Mouse (Mus musculus): ENCODE results near the gene Aip. TPM values are rescaled to one million over a fixed set of nuclear protein-coding genes. Genes with fewer than 3 reads are reported as not detected.

Gene Aip
- polyA plus RNA-seq, 1 experiment from 2014 or later = 58.9 TPM

GRCm38 (mm10) chr19:4120496-4120895, 5.2 kb downstream of the Aip start:
- 92% methylated on average over 2 of the region's 2 CpGs for WGBS
- peaks cover 8% of the 10 kb centered on the region for H3K4me1 ChIP-seq (ENCODE audit: control insufficient read depth, insufficient read depth, low read length)

GRCm38 (mm10) chr19:4119716-4120487, 5.8 kb downstream of the Aip start:
- H3K27me3 ChIP-seq (ENCODE audit: control insufficient read depth, insufficient read depth, low read length) = no peaks in the 10 kb centered on the region
- DNase-seq (ENCODE audit: low spot score, missing footprints) (no peak), ATAC-seq (ENCODE audit: low FRiP score) (no peak)
- no peaks in the 10 kb centered on the region for H3K9me3 ChIP-seq (ENCODE audit: control insufficient read depth, low read length)
- no peak overlapping the region for H3K4me2 ChIP-seq
- H3K4me3 ChIP-seq (ENCODE audit: low read depth, low read length) = no peak overlapping the region
- 91% methylated on average over 6 of the region's 6 CpGs for WGBS
- H3K36me3 ChIP-seq (ENCODE audit: control insufficient read depth, insufficient read depth, low read length) = no peaks in the 10 kb centered on the region
- no peak overlapping the region for H3K9ac ChIP-seq (ENCODE audit: low read length)
- H3K4me1 ChIP-seq (ENCODE audit: control insufficient read depth, insufficient read depth, low read length) = peaks cover 5% of the 10 kb centered on the region
- no peak overlapping the region for H3K27ac ChIP-seq (ENCODE audit: low read depth, low read length)

More at GRCm38 (mm10) chr19:4120496-4120895, 5.2 kb downstream of the Aip start:
- DNase-seq (ENCODE audit: low spot score, missing footprints) = no peak
- Histone ChIP-seq H3K27ac (ENCODE audit: low read depth, low read length) (no peak overlapping the region), H3K9ac (ENCODE audit: low read length) (no peak overlapping the region), H3K9me3 (ENCODE audit: control insufficient read depth, low read length) (no peaks in the 10 kb centered on the region), H3K4me3 (ENCODE audit: low read depth, low read length) (no peak overlapping the region), H3K4me2 (peak overlapping the region; percentile 44), H3K27me3 (ENCODE audit: control insufficient read depth, insufficient read depth, low read length) (no peaks in the 10 kb centered on the region), H3K36me3 (ENCODE audit: control insufficient read depth, insufficient read depth, low read length) (no peaks in the 10 kb centered on the region)
- no peak; the same call in 1 of the 2 replicates for ATAC-seq (ENCODE audit: low FRiP score)

GRCm38 (mm10) chr19:4118350-4118749, 7.3 kb downstream of the Aip start:
- DNase-seq (ENCODE audit: low spot score, missing footprints) (no peak), ATAC-seq (ENCODE audit: low FRiP score) (no peak)
- H3K27me3 ChIP-seq (ENCODE audit: control insufficient read depth, insufficient read depth, low read length) = no peaks in the 10 kb centered on the region
- WGBS = 97% methylated on average over 2 of the region's 2 CpGs
- no peak overlapping the region for H3K27ac ChIP-seq (ENCODE audit: low read depth, low read length)
- H3K4me3 ChIP-seq (ENCODE audit: low read depth, low read length) = no peak overlapping the region
- no peak overlapping the region for H3K9ac ChIP-seq (ENCODE audit: low read length)
- no peak overlapping the region for H3K4me2 ChIP-seq
- H3K36me3 ChIP-seq (ENCODE audit: control insufficient read depth, insufficient read depth, low read length) = peaks cover 5% of the 10 kb centered on the region
- peaks cover 5% of the 10 kb centered on the region for H3K4me1 ChIP-seq (ENCODE audit: control insufficient read depth, insufficient read depth, low read length)
- no peaks in the 10 kb centered on the region for H3K9me3 ChIP-seq (ENCODE audit: control insufficient read depth, low read length)

- Histone ChIP-seq H3K4me2 (no peak overlapping the region), H3K36me3 (ENCODE audit: control insufficient read depth, insufficient read depth, low read length) (peaks cover 5% of the 10 kb centered on the region), H3K9ac (ENCODE audit: low read length) (no peak overlapping the region), H3K4me1 (ENCODE audit: control insufficient read depth, insufficient read depth, low read length) (peaks cover 5% of the 10 kb centered on the region), H3K9me3 (ENCODE audit: control insufficient read depth, low read length) (no peaks in the 10 kb centered on the region), H3K4me3 (ENCODE audit: low read depth, low read length) (no peak overlapping the region), H3K27me3 (ENCODE audit: control insufficient read depth, insufficient read depth, low read length) (no peaks in the 10 kb centered on the region), H3K27ac (ENCODE audit: low read depth, low read length) (no peak overlapping the region)
- 97% methylated on average over 7 of the region's 7 CpGs for WGBS
- peak; percentile 49 for DNase-seq (ENCODE audit: low spot score, missing footprints)
- ATAC-seq (ENCODE audit: low FRiP score) = no peak
These were observed 8.7 kb downstream of the Aip start for GRCm38 (mm10) chr19:4117006-4117405.

- Histone ChIP-seq H3K4me1 (ENCODE audit: control insufficient read depth, insufficient read depth, low read length) (peaks cover 3% of the 10 kb centered on the region), H3K27me3 (ENCODE audit: control insufficient read depth, insufficient read depth, low read length) (no peaks in the 10 kb centered on the region), H3K27ac (ENCODE audit: low read depth, low read length) (no peak overlapping the region), H3K4me2 (no peak overlapping the region), H3K36me3 (ENCODE audit: control insufficient read depth, insufficient read depth, low read length) (peaks cover 5% of the 10 kb centered on the region), H3K4me3 (ENCODE audit: low read depth, low read length) (no peak overlapping the region), H3K9ac (ENCODE audit: low read length) (no peak overlapping the region), H3K9me3 (ENCODE audit: control insufficient read depth, low read length) (no peaks in the 10 kb centered on the region)
- WGBS = 82% methylated on average over 11 of the region's 11 CpGs
- ATAC-seq (ENCODE audit: low FRiP score) (no peak), DNase-seq (ENCODE audit: low spot score, missing footprints) (peak; percentile 12)
These were observed 9.8 kb downstream of the Aip start for GRCm38 (mm10) chr19:4115816-4116215.

GRCm38 (mm10) chr19:4115144-4115543, 10.5 kb downstream of the Aip start:
- Histone ChIP-seq H3K36me3 (ENCODE audit: control insufficient read depth, insufficient read depth, low read length) (peaks cover 5% of the 10 kb centered on the region), H3K9ac (ENCODE audit: low read length) (no peak overlapping the region), H3K4me2 (no peak overlapping the region), H3K4me1 (ENCODE audit: control insufficient read depth, insufficient read depth, low read length) (no peaks in the 10 kb centered on the region), H3K27ac (ENCODE audit: low read depth, low read length) (no peak overlapping the region), H3K4me3 (ENCODE audit: low read depth, low read length) (no peak overlapping the region), H3K9me3 (ENCODE audit: control insufficient read depth, low read length) (no peaks in the 10 kb centered on the region), H3K27me3 (ENCODE audit: control insufficient read depth, insufficient read depth, low read length) (no peaks in the 10 kb centered on the region)
- DNase-seq (ENCODE audit: low spot score, missing footprints) (peak; percentile 31), ATAC-seq (ENCODE audit: low FRiP score) (no peak)
- 93% methylated on average over 10 of the region's 10 CpGs for WGBS

- no peaks in the 10 kb centered on the region for H3K4me1 ChIP-seq (ENCODE audit: control insufficient read depth, insufficient read depth, low read length)
These were observed 11.1 kb downstream of the Aip start for GRCm38 (mm10) chr19:4114551-4114950.

GRCm38 (mm10) chr19:4113806-4114230, 11.8 kb downstream of the Aip start:
- WGBS = 80% methylated on average over 5 of the region's 5 CpGs
- Histone ChIP-seq H3K4me2 (no peak overlapping the region), H3K9ac (ENCODE audit: low read length) (no peak overlapping the region), H3K9me3 (ENCODE audit: control insufficient read depth, low read length) (no peaks in the 10 kb centered on the region), H3K27ac (ENCODE audit: low read depth, low read length) (no peak overlapping the region), H3K36me3 (ENCODE audit: control insufficient read depth, insufficient read depth, low read length) (peaks cover 5% of the 10 kb centered on the region), H3K4me1 (ENCODE audit: control insufficient read depth, insufficient read depth, low read length) (no peaks in the 10 kb centered on the region), H3K4me3 (ENCODE audit: low read depth, low read length) (no peak overlapping the region), H3K27me3 (ENCODE audit: control insufficient read depth, insufficient read depth, low read length) (no peaks in the 10 kb centered on the region)
- DNase-seq (ENCODE audit: low spot score, missing footprints) = no peak
- ATAC-seq (ENCODE audit: low FRiP score) = no peak

More at GRCm38 (mm10) chr19:4114551-4114950, 11.1 kb downstream of the Aip start:
- no peak for DNase-seq (ENCODE audit: low spot score, missing footprints)
- peaks cover 5% of the 10 kb centered on the region for H3K36me3 ChIP-seq (ENCODE audit: control insufficient read depth, insufficient read depth, low read length)
- no peaks in the 10 kb centered on the region for H3K27me3 ChIP-seq (ENCODE audit: control insufficient read depth, insufficient read depth, low read length)
- ATAC-seq (ENCODE audit: low FRiP score) = no peak
- no peak overlapping the region for H3K9ac ChIP-seq (ENCODE audit: low read length)
- H3K4me2 ChIP-seq = no peak overlapping the region
- no peak overlapping the region for H3K4me3 ChIP-seq (ENCODE audit: low read depth, low read length)
- WGBS = 92% methylated on average over 10 of the region's 10 CpGs
- no peak overlapping the region for H3K27ac ChIP-seq (ENCODE audit: low read depth, low read length)
- no peaks in the 10 kb centered on the region for H3K9me3 ChIP-seq (ENCODE audit: control insufficient read depth, low read length)

GRCm38 (mm10) chr19:4113186-4113805, 12.4 kb downstream of the Aip start:
- no peak for ATAC-seq (ENCODE audit: low FRiP score)
- no peak overlapping the region for H3K4me3 ChIP-seq (ENCODE audit: low read depth, low read length)
- DNase-seq (ENCODE audit: low spot score, missing footprints) = no peak
- 83% methylated on average over 13 of the region's 13 CpGs for WGBS
- H3K4me1 ChIP-seq (ENCODE audit: control insufficient read depth, insufficient read depth, low read length) = no peaks in the 10 kb centered on the region
- no peak overlapping the region for H3K27ac ChIP-seq (ENCODE audit: low read depth, low read length)
- no peaks in the 10 kb centered on the region for H3K27me3 ChIP-seq (ENCODE audit: control insufficient read depth, insufficient read depth, low read length)
- no peak overlapping the region for H3K4me2 ChIP-seq
- peaks cover 5% of the 10 kb centered on the region for H3K36me3 ChIP-seq (ENCODE audit: control insufficient read depth, insufficient read depth, low read length)
- H3K9me3 ChIP-seq (ENCODE audit: control insufficient read depth, low read length) = no peaks in the 10 kb centered on the region
- no peak overlapping the region for H3K9ac ChIP-seq (ENCODE audit: low read length)

Measured in midbrain, embryonic 11.5 days (tissue).